Mouse (Mus musculus) left cerebral cortex, postnatal 14 days (tissue): Measurements from ENCODE around the gene Stn1. TPM values are rescaled to one million over a fixed set of nuclear protein-coding genes. Genes with fewer than 3 reads are reported as not detected.

ENCODE experiments used
- DNase-seq, 2 experiments: peaks; one replicate each; pipeline ENCODE4 v3.0.0; 2021 to 2022; ENCODE audit warnings: low spot score in 2 of 2, mixed read lengths in 1 of 2
- intact Hi-C: fragments of 180-260 bp; cut with DNase I; formaldehyde crosslinking; loops from one replicate; pipeline ENCODE4 v1.15.1; 2025
- total RNA-seq, 2 experiments: library from RNA; stranded (reverse); gene quantifications; 2 replicates each; pipeline ENCODE4 v1.2.3; 2021

Gene Stn1
- total RNA-seq, 2 experiments from 2014 or later: 28.5 to 29.9 TPM

- intact Hi-C loops: loop anchor here (10.0 kb wide), 1 partner anchor 217 kb away; no protein-coding TSS in a partner anchor
- DNase-seq: no peak
Measured at GRCm38 (mm10) chr19:47491853-47492252, 45.5 kb downstream of the Stn1 start.

GRCm38 (mm10) chr19:47489233-47489632 is 48.1 kb downstream of the Stn1 start:
- intact Hi-C loops: no loop called here
- no peak for DNase-seq

GRCm38 (mm10) chr19:47488250-47488649 is 49.1 kb downstream of the Stn1 start:
- intact Hi-C loops: no loop called here
- no peak for DNase-seq

- DNase-seq: no peak
- intact Hi-C loops: no loop called here
Measured at GRCm38 (mm10) chr19:47487572-47487971, 49.7 kb downstream of the Stn1 start.

- DNase-seq: no peak
Measured at GRCm38 (mm10) chr19:47485997-47486566, 51.2 kb downstream of the Stn1 start.

GRCm38 (mm10) chr19:47484110-47484509 is 53.2 kb downstream of the Stn1 start:
- peak; percentile 49 to 61 for DNase-seq
- intact Hi-C loops: no loop called here

More at GRCm38 (mm10) chr19:47485997-47486566, 51.2 kb downstream of the Stn1 start:
- intact Hi-C loops: no loop called here

- intact Hi-C loops: no loop called here
- no peak for DNase-seq
Measured at GRCm38 (mm10) chr19:47483346-47483745, 54.0 kb downstream of the Stn1 start.

- DNase-seq: no peak
- intact Hi-C loops: no loop called here
Measured at GRCm38 (mm10) chr19:47473453-47473852, 63.9 kb downstream of the Stn1 start.

GRCm38 (mm10) chr19:47472881-47473400 is 64.4 kb downstream of the Stn1 start:
- no peak for DNase-seq
- intact Hi-C loops: no loop called here

GRCm38 (mm10) chr19:47471808-47472207 is 65.5 kb downstream of the Stn1 start:
- DNase-seq: no peak
- intact Hi-C loops: no loop called here

- intact Hi-C loops: no loop called here
- no peak for DNase-seq
Measured at GRCm38 (mm10) chr19:47468750-47469149, 68.6 kb downstream of the Stn1 start.

- DNase-seq: no peak
- intact Hi-C loops: no loop called here
Measured at GRCm38 (mm10) chr19:47466775-47467174, 70.5 kb downstream of the Stn1 start.

GRCm38 (mm10) chr19:47465467-47465866 is 71.8 kb downstream of the Stn1 start:
- DNase-seq: no peak
- intact Hi-C loops: loop anchor here (2.0 kb wide), 1 partner anchor 109 kb away; no protein-coding TSS in a partner anchor

GRCm38 (mm10) chr19:47464304-47465241 is 72.7 kb downstream of the Stn1 start, which contains the start of gene Sh3pxd2a:
TSS of gene Sh3pxd2a (minus strand) at chr19:47464401.
- intact Hi-C loops: loop anchor here (2.0 kb wide), 1 partner anchor 108 kb away; no protein-coding TSS in a partner anchor
- DNase-seq: no peak

- peak in 1 of 2 experiments; percentile 74 for DNase-seq
- intact Hi-C loops: loop anchor here (2.0 kb wide), 1 partner anchor 107 kb away; no protein-coding TSS in a partner anchor
Measured at GRCm38 (mm10) chr19:47463636-47464303, 73.5 kb downstream of the Stn1 start.

GRCm38 (mm10) chr19:47463206-47463605 is 74.1 kb downstream of the Stn1 start:
- no peak for DNase-seq
- intact Hi-C loops: no loop called here

- intact Hi-C loops: no loop called here
- no peak for DNase-seq
Measured at GRCm38 (mm10) chr19:47462725-47463124, 74.6 kb downstream of the Stn1 start.

- no peak for DNase-seq
- intact Hi-C loops: no loop called here
Measured at GRCm38 (mm10) chr19:47461838-47462237, 75.5 kb downstream of the Stn1 start.

- no peak for DNase-seq
- intact Hi-C loops: no loop called here
Measured at GRCm38 (mm10) chr19:47461386-47461785, 75.9 kb downstream of the Stn1 start.
